Mouse (Mus musculus): ENCODE results near the gene Rae1. TPM values are rescaled to one million over a fixed set of nuclear protein-coding genes. Genes with fewer than 3 reads are reported as not detected.

Gene Rae1
- polyA plus RNA-seq, 1 experiment from 2014 or later = 109 TPM

GRCm38 (mm10) chr2:173047471-173047870, 47.6 kb downstream of the Rae1 start:
- Histone ChIP-seq H3K4me1 (replicated peaks; ENCODE audit: control insufficient read depth, insufficient read depth, low read length) (no peaks in the 10 kb centered on the region; the same call in 1 of the 2 replicates), H3K36me3 (ENCODE audit: control insufficient read depth, insufficient read depth, low read length) (no peaks in the 10 kb centered on the region), H3K9me3 (ENCODE audit: control insufficient read depth, low read length) (no peaks in the 10 kb centered on the region), H3K27me3 (ENCODE audit: control insufficient read depth, insufficient read depth, low read depth, low read length) (no peaks in the 10 kb centered on the region), H3K27ac (ENCODE audit: low read length) (no peak overlapping the region), H3K4me2 (ENCODE audit: low read depth, low read length) (no peak overlapping the region), H3K4me3 (ENCODE audit: low read length) (no peak overlapping the region), H3K9ac (ENCODE audit: low read length) (no peak overlapping the region)
- ATAC-seq (ENCODE audit: low read depth) = no peak
- WGBS = 64% methylated on average over 5 of the region's 5 CpGs

- Histone ChIP-seq H3K27me3 (ENCODE audit: control insufficient read depth, insufficient read depth, low read depth, low read length) (no peaks in the 10 kb centered on the region), H3K27ac (ENCODE audit: low read length) (no peak overlapping the region), H3K9me3 (ENCODE audit: control insufficient read depth, low read length) (no peaks in the 10 kb centered on the region), H3K4me2 (ENCODE audit: low read depth, low read length) (no peak overlapping the region), H3K9ac (ENCODE audit: low read length) (no peak overlapping the region), H3K4me1 (replicated peaks; ENCODE audit: control insufficient read depth, insufficient read depth, low read length) (no peaks in the 10 kb centered on the region; the same call in 1 of the 2 replicates), H3K4me3 (ENCODE audit: low read length) (no peak overlapping the region), H3K36me3 (ENCODE audit: control insufficient read depth, insufficient read depth, low read length) (no peaks in the 10 kb centered on the region)
- no peak for ATAC-seq (ENCODE audit: low read depth)
- 51% methylated on average over 17 of the region's 17 CpGs for WGBS
Observed at GRCm38 (mm10) chr2:173048041-173048745, 48.3 kb downstream of the Rae1 start.

- Histone ChIP-seq H3K4me1 (replicated peaks; ENCODE audit: control insufficient read depth, insufficient read depth, low read length) (no peaks in the 10 kb centered on the region; the same call in 1 of the 2 replicates), H3K9me3 (ENCODE audit: control insufficient read depth, low read length) (no peaks in the 10 kb centered on the region), H3K4me2 (ENCODE audit: low read depth, low read length) (no peak overlapping the region), H3K4me3 (ENCODE audit: low read length) (no peak overlapping the region), H3K36me3 (ENCODE audit: control insufficient read depth, insufficient read depth, low read length) (no peaks in the 10 kb centered on the region), H3K27me3 (ENCODE audit: control insufficient read depth, insufficient read depth, low read depth, low read length) (no peaks in the 10 kb centered on the region), H3K9ac (ENCODE audit: low read length) (no peak overlapping the region), H3K27ac (ENCODE audit: low read length) (no peak overlapping the region)
- WGBS = 80% methylated on average over 3 of the region's 3 CpGs
- ATAC-seq (ENCODE audit: low read depth) = no peak
Observed at GRCm38 (mm10) chr2:173049231-173049630, 49.3 kb downstream of the Rae1 start.

- H3K27ac ChIP-seq (ENCODE audit: low read length) = no peak overlapping the region
- H3K9me3 ChIP-seq (ENCODE audit: control insufficient read depth, low read length) = no peaks in the 10 kb centered on the region
- no peak for ATAC-seq (ENCODE audit: low read depth)
- H3K36me3 ChIP-seq (ENCODE audit: control insufficient read depth, insufficient read depth, low read length) = no peaks in the 10 kb centered on the region
- H3K4me2 ChIP-seq (ENCODE audit: low read depth, low read length) = no peak overlapping the region
- no peaks in the 10 kb centered on the region for H3K27me3 ChIP-seq (ENCODE audit: control insufficient read depth, insufficient read depth, low read depth, low read length)
- WGBS = 46% methylated on average over 6 of the region's 6 CpGs
- H3K4me3 ChIP-seq (ENCODE audit: low read length) = no peak overlapping the region
- H3K9ac ChIP-seq (ENCODE audit: low read length) = no peak overlapping the region
- H3K4me1 ChIP-seq (replicated peaks; ENCODE audit: control insufficient read depth, insufficient read depth, low read length) = no peaks in the 10 kb centered on the region; the same call in 1 of the 2 replicates
Observed at GRCm38 (mm10) chr2:173049817-173050216, 49.9 kb downstream of the Rae1 start.

GRCm38 (mm10) chr2:173050604-173051382, 50.9 kb downstream of the Rae1 start:
- Histone ChIP-seq H3K9me3 (ENCODE audit: control insufficient read depth, low read length) (no peaks in the 10 kb centered on the region), H3K4me3 (ENCODE audit: low read length) (no peak overlapping the region), H3K27me3 (ENCODE audit: control insufficient read depth, insufficient read depth, low read depth, low read length) (no peaks in the 10 kb centered on the region), H3K9ac (ENCODE audit: low read length) (0 out of 2 replicates have a peak overlapping the region, but pooled peaks have one; percentile 11), H3K4me1 (replicated peaks; ENCODE audit: control insufficient read depth, insufficient read depth, low read length) (no peaks in the 10 kb centered on the region; the same call in 1 of the 2 replicates), H3K36me3 (ENCODE audit: control insufficient read depth, insufficient read depth, low read length) (no peaks in the 10 kb centered on the region), H3K27ac (ENCODE audit: low read length) (no peak overlapping the region), H3K4me2 (ENCODE audit: low read depth, low read length) (no peak overlapping the region)
- ATAC-seq (ENCODE audit: low read depth) = no peak
- 47% methylated on average over 8 of the region's 8 CpGs for WGBS

- Histone ChIP-seq H3K4me1 (replicated peaks; ENCODE audit: control insufficient read depth, insufficient read depth, low read length) (no peaks in the 10 kb centered on the region; the same call in 1 of the 2 replicates), H3K4me2 (ENCODE audit: low read depth, low read length) (no peak overlapping the region), H3K27me3 (ENCODE audit: control insufficient read depth, insufficient read depth, low read depth, low read length) (no peaks in the 10 kb centered on the region), H3K36me3 (ENCODE audit: control insufficient read depth, insufficient read depth, low read length) (no peaks in the 10 kb centered on the region), H3K9me3 (ENCODE audit: control insufficient read depth, low read length) (no peaks in the 10 kb centered on the region), H3K9ac (ENCODE audit: low read length) (no peak overlapping the region), H3K4me3 (ENCODE audit: low read length) (no peak overlapping the region), H3K27ac (ENCODE audit: low read length) (no peak overlapping the region)
- ATAC-seq (ENCODE audit: low read depth) = no peak
- WGBS = 89% methylated on average over 8 of the region's 8 CpGs
Observed at GRCm38 (mm10) chr2:173052881-173053280, 53.0 kb downstream of the Rae1 start.

- Histone ChIP-seq H3K4me2 (ENCODE audit: low read depth, low read length) (no peak overlapping the region), H3K36me3 (ENCODE audit: control insufficient read depth, insufficient read depth, low read length) (no peaks in the 10 kb centered on the region), H3K27ac (ENCODE audit: low read length) (no peak overlapping the region), H3K4me3 (ENCODE audit: low read length) (no peak overlapping the region), H3K9ac (ENCODE audit: low read length) (no peak overlapping the region), H3K4me1 (replicated peaks; ENCODE audit: control insufficient read depth, insufficient read depth, low read length) (no peaks in the 10 kb centered on the region; the same call in 1 of the 2 replicates), H3K9me3 (ENCODE audit: control insufficient read depth, low read length) (no peaks in the 10 kb centered on the region), H3K27me3 (ENCODE audit: control insufficient read depth, insufficient read depth, low read depth, low read length) (no peaks in the 10 kb centered on the region)
- ATAC-seq (ENCODE audit: low read depth) = no peak
- 63% methylated on average over 6 of the region's 6 CpGs for WGBS
Observed at GRCm38 (mm10) chr2:173053846-173054245, 53.9 kb downstream of the Rae1 start.

- 60% methylated on average over 10 of the region's 10 CpGs for WGBS
- no peaks in the 10 kb centered on the region for H3K9me3 ChIP-seq (ENCODE audit: control insufficient read depth, low read length)
- peaks cover 6% of the 10 kb centered on the region; the same call in 1 of the 2 replicates for H3K4me1 ChIP-seq (replicated peaks; ENCODE audit: control insufficient read depth, insufficient read depth, low read length)
- H3K4me3 ChIP-seq (ENCODE audit: low read length) = no peak overlapping the region
- H3K27me3 ChIP-seq (ENCODE audit: control insufficient read depth, insufficient read depth, low read depth, low read length) = no peaks in the 10 kb centered on the region
- no peak overlapping the region for H3K27ac ChIP-seq (ENCODE audit: low read length)
- H3K36me3 ChIP-seq (ENCODE audit: control insufficient read depth, insufficient read depth, low read length) = no peaks in the 10 kb centered on the region
- H3K9ac ChIP-seq (ENCODE audit: low read length) = no peak overlapping the region
- ATAC-seq (ENCODE audit: low read depth) = no peak
- H3K4me2 ChIP-seq (ENCODE audit: low read depth, low read length) = no peak overlapping the region
Observed at GRCm38 (mm10) chr2:173056303-173056881, 56.5 kb downstream of the Rae1 start.

- Histone ChIP-seq H3K9ac (ENCODE audit: low read length) (no peak overlapping the region), H3K9me3 (ENCODE audit: control insufficient read depth, low read length) (no peaks in the 10 kb centered on the region), H3K27me3 (ENCODE audit: control insufficient read depth, insufficient read depth, low read depth, low read length) (no peaks in the 10 kb centered on the region), H3K36me3 (ENCODE audit: control insufficient read depth, insufficient read depth, low read length) (no peaks in the 10 kb centered on the region), H3K4me1 (replicated peaks; ENCODE audit: control insufficient read depth, insufficient read depth, low read length) (peaks cover 8% of the 10 kb centered on the region; the same call in 1 of the 2 replicates), H3K4me3 (ENCODE audit: low read length) (no peak overlapping the region), H3K27ac (ENCODE audit: low read length) (no peak overlapping the region), H3K4me2 (ENCODE audit: low read depth, low read length) (no peak overlapping the region)
- WGBS = 59% methylated on average over 11 of the region's 11 CpGs
- ATAC-seq (ENCODE audit: low read depth) = no peak; the same call in 1 of the 2 replicates
Observed at GRCm38 (mm10) chr2:173056882-173057315, 57.0 kb downstream of the Rae1 start.
